In genomic region chr11:71886771-71887170, GRCm38 (mm10) we compare ENCODE assay signal across 31 mouse cellular contexts.
DNase-seq lines count a peak whose midpoint lies in the region; ATAC-seq and TF ChIP-seq lines count a peak whose summit lies in the region.
"Had no signal": no experiment of that assay in that cellular context is flagged by ENCODE, and none has a peak within 500 bp of the region (broad histone marks: within the 10 kb centered on the region; RNA-seq: fewer than 3 reads in every experiment).

No protein-coding gene starts in this region.

- H3K36me3 ChIP-seq in liver, postnatal 0 days (replicated peaks; ENCODE audit: insufficient read depth, low read length), result no peaks in the 10 kb centered on the region
- H3K36me3 ChIP-seq: embryonic facial prominence, embryonic 13.5 days; forebrain, embryonic 10.5 days; hindbrain, embryonic 15.5 days; limb, embryonic 13.5 days; neural tube, embryonic 12.5 days had no signal

- no peak overlapping the region for H3K27ac ChIP-seq in liver, postnatal 0 days (ENCODE audit: low read depth)
- H3K27ac ChIP-seq: embryonic facial prominence, embryonic 13.5 days; forebrain, embryonic 10.5 days; hindbrain, embryonic 15.5 days; limb, embryonic 13.5 days; neural tube, embryonic 12.5 days; stomach, postnatal 0 days had no signal

- H3K4me1 ChIP-seq in liver, postnatal 0 days (ENCODE audit: insufficient read depth), result no peaks in the 10 kb centered on the region
- H3K4me1 ChIP-seq: embryonic facial prominence, embryonic 13.5 days; hindbrain, embryonic 15.5 days; limb, embryonic 13.5 days had no signal

- no peak for TF ChIP-seq CTCF in liver, postnatal 0 days (IDR thresholded peaks at IDR 0.05; ENCODE audit: low read depth)

- H3K4me3 ChIP-seq in liver, postnatal 0 days (ENCODE audit: low read depth, low read length), result no peak overlapping the region
- H3K4me3 ChIP-seq: embryonic facial prominence, embryonic 13.5 days; forebrain, embryonic 10.5 days; hindbrain, embryonic 15.5 days; limb, embryonic 13.5 days; neural tube, embryonic 12.5 days had no signal

- 78% methylated on average over 4 of the region's 4 CpGs for WGBS in liver, postnatal 0 days (ENCODE audit: insufficient replicate concordance)

- no peak overlapping the region for H3K4me2 ChIP-seq in liver, postnatal 0 days (ENCODE audit: low read depth, low read length)
- H3K4me2 ChIP-seq: embryonic facial prominence, embryonic 13.5 days; heart, embryonic 11.5 days; hindbrain, embryonic 15.5 days; limb, embryonic 13.5 days; liver, embryonic 11.5 days; midbrain, embryonic 11.5 days; neural tube, embryonic 12.5 days had no signal

- no peak for DNase-seq in cerebellum, postnatal 4 days (ENCODE audit: low spot score in 2 of 2)
- DNase-seq in brain, adult 2 months (ENCODE audit: low read depth, low spot score), result peak; percentile 53
- DNase-seq in cerebellum, adult 8-10 months, result peak; percentile 30
- DNase-seq in cerebellum, postnatal 25 days, result peak; percentile 36 to 62
- no peak for DNase-seq in frontal cortex, postnatal 14 days (ENCODE audit: low spot score in 2 of 2)
- DNase-seq in liver, postnatal 0 days, result no peak
- DNase-seq in adrenal gland, postnatal 14 days, result no peak
- DNase-seq: adrenal gland, adult 2 months; forebrain, postnatal 0 days; gastrocnemius, postnatal 25 days; heart, adult 18-20 months; heart, postnatal 4 days; kidney, adult 18-20 months; kidney, postnatal 4 days; lung, postnatal 36 days; right cerebral cortex, postnatal 4 days; thymus, adult 18-20 months; thymus, postnatal 25 days had no signal

- TF ChIP-seq EP300 in liver, postnatal 0 days (IDR thresholded peaks at IDR 0.05; ENCODE audit: low read depth), result no peak

- H3K9me3 ChIP-seq in liver, postnatal 0 days (ENCODE audit: low read length), result no peaks in the 10 kb centered on the region
- H3K9me3 ChIP-seq: embryonic facial prominence, embryonic 13.5 days; forebrain, embryonic 10.5 days; hindbrain, embryonic 15.5 days; limb, embryonic 13.5 days; neural tube, embryonic 12.5 days had no signal

- no peak overlapping the region for H3K9ac ChIP-seq in liver, postnatal 0 days (replicated peaks)
- H3K9ac ChIP-seq: embryonic facial prominence, embryonic 13.5 days; forebrain, postnatal 0 days; hindbrain, embryonic 15.5 days; limb, embryonic 13.5 days; neural tube, embryonic 12.5 days had no signal

- 0 out of 2 replicates have a peak, but pooled peaks have one; percentile 40 for ATAC-seq in cerebellum, adult (ENCODE audit: insufficient number of reproducible peaks, low FRiP score, low TSS enrichment)
- ATAC-seq in liver, postnatal 0 days, result no peak
- ATAC-seq: activated CD4-positive, CD25-positive, alpha-beta regulatory T cell, adult 4 months; forebrain, postnatal 0 days; inflammation-experienced regulatory T-cells, adult 6 months; midbrain, embryonic 16.5 days had no signal

- no peaks in the 10 kb centered on the region for H3K27me3 ChIP-seq in liver, postnatal 0 days (ENCODE audit: insufficient read depth, low read length)
- H3K27me3 ChIP-seq: embryonic facial prominence, embryonic 13.5 days; hindbrain, embryonic 15.5 days; limb, embryonic 13.5 days; neural tube, embryonic 12.5 days had no signal

Comparison
In these comparisons a context has a peak if more than half of its experiments do, and no peak if none do; other contexts are left out.
1. DNase-seq: peak in brain, adult 2 months (single experiment), cerebellum, adult 8-10 months (single experiment) and cerebellum, postnatal 25 days (2 of 2); none in cerebellum, postnatal 4 days (0 of 2), frontal cortex, postnatal 14 days (0 of 2), liver, postnatal 0 days (single experiment) and adrenal gland, postnatal 14 days (single experiment).